Mouse (Mus musculus) layer of hippocampus, postnatal 36 days (tissue): Measurements from ENCODE around the gene Ankrd36. TPM values are rescaled to one million over a fixed set of nuclear protein-coding genes. Genes with fewer than 3 reads are reported as not detected.

Experiments used
- total RNA-seq, 2 experiments: library from RNA; stranded (reverse); gene quantifications; 2 replicates each; pipeline ENCODE4 v1.2.3; 2021

Ankrd36 gene
- total RNA-seq, 2 experiments from 2014 or later, result not detected

Other genes with a start within 250 kb of the Ankrd36 start
- 10 to 100 TPM; 19.1 to 20.7 TPM for gene Znrf3, start 124.8 kb upstream of the Ankrd36 start, total RNA-seq
- gene Xbp1, start 49.0 kb upstream of the Ankrd36 start, total RNA-seq, result 100 to 1,000 TPM; 109 to 139 TPM
- gene Ccdc117, start 27.5 kb upstream of the Ankrd36 start, total RNA-seq, result 10 to 100 TPM; 18.0 to 19.1 TPM
- gene Mrps24, start 146.0 kb downstream of the Ankrd36 start, total RNA-seq, result 10 to 100 TPM; 67.6 to 72.2 TPM
- gene Urgcp, start 192.7 kb downstream of the Ankrd36 start, total RNA-seq, result 10 to 100 TPM; 63.9 to 73.3 TPM
- gene Dbnl, start 218.8 kb downstream of the Ankrd36 start, total RNA-seq, result 10 to 100 TPM; 76.8 to 78.0 TPM
- 10 to 100 TPM; 14.4 to 14.8 TPM for gene Pgam2, start 234.0 kb downstream of the Ankrd36 start, total RNA-seq